Mouse (Mus musculus) C2C12 (cell line): Measurements from ENCODE around the gene Gtpbp8. TPM values are rescaled to one million over a fixed set of nuclear protein-coding genes. Genes with fewer than 3 reads are reported as not detected.

Experiments
- H3K27me3 ChIP-seq: one replicate; pipeline ENCODE4 v1.6.1; 2011; ENCODE audit not compliant: control insufficient read depth, insufficient read depth, insufficient read length
- H3K36me3 ChIP-seq: one replicate; pipeline ENCODE4 v1.6.1; 2011; ENCODE audit not compliant: control insufficient read depth, insufficient read depth
- H3K4me3 ChIP-seq: one replicate; pipeline ENCODE4 v1.5.1; 2011; ENCODE audit warnings: mild to moderate bottlenecking, control low read depth; ENCODE audit not compliant: poor library complexity, insufficient read depth, severe bottlenecking
- H3K79me2 ChIP-seq: one replicate; pipeline ENCODE4 v1.6.1; 2011; ENCODE audit not compliant: control insufficient read depth, insufficient read depth
- H3K79me3 ChIP-seq: one replicate; pipeline ENCODE4 v1.6.1; 2011; ENCODE audit warnings: low read depth, control low read depth
- H3ac ChIP-seq: one replicate; pipeline ENCODE3; 2011; ENCODE audit warnings: low read depth; ENCODE audit not compliant: control insufficient read depth, insufficient read length
- CEBPB ChIP-seq: IDR thresholded peaks from one replicate; pipeline ENCODE4 v1.6.1; 2011; ENCODE audit warnings: low read depth, mild to moderate bottlenecking, control low read depth, moderate library complexity
- CTCF ChIP-seq: IDR thresholded peaks from one replicate; pipeline ENCODE4 v1.5.1; 2011; ENCODE audit not compliant: control insufficient read depth, insufficient read depth, insufficient read length
- FOSL1 ChIP-seq: IDR thresholded peaks from one replicate; pipeline ENCODE4 v1.8.0; 2011; ENCODE audit warnings: mild to moderate bottlenecking, low read length; ENCODE audit not compliant: poor library complexity, insufficient read depth, severe bottlenecking
- MAX ChIP-seq: IDR thresholded peaks from one replicate; pipeline ENCODE4 v1.6.1; 2011; ENCODE audit warnings: mild to moderate bottlenecking, control low read depth
- MYOD1 ChIP-seq: IDR thresholded peaks from one replicate; pipeline ENCODE4 v1.6.1; 2011; ENCODE audit warnings: low read depth; ENCODE audit not compliant: control insufficient read depth, insufficient read length
- MYOG ChIP-seq: IDR thresholded peaks from one replicate; pipeline ENCODE4 v1.6.1; 2011; ENCODE audit not compliant: control insufficient read depth, insufficient read length; ENCODE audit errors: extremely low read depth
- USF1 ChIP-seq: IDR thresholded peaks from one replicate; pipeline ENCODE4 v1.6.1; 2011; ENCODE audit warnings: low read depth, mild to moderate bottlenecking, control low read depth, moderate library complexity
- polyA plus RNA-seq: library from polyadenylated mRNA; unstranded; fragments of >200 nt; fragmentation: generic; extraction: Trizol; gene quantifications from one replicate; pipeline ENCODE4 v1.2.1, GENCODE M21; 2012; ENCODE audit warnings: missing spikeins

The Gtpbp8 gene
- polyA plus RNA-seq, 1 experiment: 6.8 TPM

GRCm38 (mm10) chr16:44691066-44691465, 55.1 kb downstream of the Gtpbp8 start:
- Histone ChIP-seq H3K79me3 (no peaks in the 10 kb centered on the region), H3ac (no peak overlapping the region), H3K4me3 (no peak overlapping the region), H3K36me3 (no peaks in the 10 kb centered on the region), H3K27me3 (no peaks in the 10 kb centered on the region), H3K79me2 (no peaks in the 10 kb centered on the region)
- TF ChIP-seq CTCF (no peak), FOSL1 (no peak), MAX (no peak), MYOD1 (no peak), USF1 (no peak), MYOG (no peak), CEBPB (no peak)

GRCm38 (mm10) chr16:44690501-44690900, 55.7 kb downstream of the Gtpbp8 start:
- no peaks in the 10 kb centered on the region for H3K79me2 ChIP-seq
- no peaks in the 10 kb centered on the region for H3K36me3 ChIP-seq
- no peak overlapping the region for H3K4me3 ChIP-seq
- TF ChIP-seq MYOD1: no peak
- no peak for TF ChIP-seq FOSL1
- no peak for TF ChIP-seq MYOG
- TF ChIP-seq CEBPB: no peak
- TF ChIP-seq USF1: no peak
- TF ChIP-seq MAX: no peak
- no peak for TF ChIP-seq CTCF
- H3K27me3 ChIP-seq: no peaks in the 10 kb centered on the region
- no peak overlapping the region for H3ac ChIP-seq
- no peaks in the 10 kb centered on the region for H3K79me3 ChIP-seq

GRCm38 (mm10) chr16:44688507-44688906, 57.7 kb downstream of the Gtpbp8 start:
- Histone ChIP-seq H3K27me3 (no peaks in the 10 kb centered on the region), H3ac (no peak overlapping the region), H3K4me3 (no peak overlapping the region), H3K79me2 (no peaks in the 10 kb centered on the region), H3K36me3 (no peaks in the 10 kb centered on the region), H3K79me3 (no peaks in the 10 kb centered on the region)
- TF ChIP-seq MAX: no peak
- TF ChIP-seq FOSL1: no peak
- TF ChIP-seq MYOG: no peak

DNA sequence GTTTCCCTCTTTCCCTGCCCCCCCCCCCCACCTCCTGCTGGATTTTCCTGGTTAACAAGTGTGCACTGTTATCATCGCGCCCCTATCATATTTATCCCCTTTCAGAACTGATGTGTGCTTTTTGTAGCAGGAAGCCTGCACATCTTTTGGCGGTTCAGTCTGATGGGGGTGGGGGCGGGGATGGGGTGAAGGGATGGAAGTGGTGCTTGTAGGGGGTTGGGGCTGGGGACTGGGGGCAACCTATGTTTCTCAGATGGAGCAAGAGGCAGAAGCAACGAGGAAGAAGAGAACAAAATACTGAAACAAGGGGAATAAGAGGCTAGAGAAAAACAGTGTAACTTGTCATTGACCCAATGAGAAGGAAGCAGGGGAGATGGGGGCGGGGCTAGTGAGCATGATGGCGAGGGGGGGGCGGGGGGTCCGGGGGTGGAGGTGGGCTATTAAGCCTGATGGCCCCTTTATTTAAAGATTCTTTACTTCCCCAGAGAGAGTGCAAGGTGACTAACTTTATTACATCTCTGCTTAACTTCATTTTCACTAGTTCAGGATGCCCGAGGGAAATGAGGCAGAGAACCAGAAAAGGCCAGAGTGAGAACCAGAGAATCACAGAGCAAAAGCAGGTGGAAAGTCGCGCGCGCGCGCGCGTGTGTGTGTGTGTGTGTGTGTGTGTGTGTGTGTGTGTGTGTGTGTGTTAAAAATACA, 58.3 kb downstream of the Gtpbp8 start:
- Histone ChIP-seq H3K36me3 (no peaks in the 10 kb centered on the region), H3K27me3 (no peaks in the 10 kb centered on the region), H3K79me3 (no peaks in the 10 kb centered on the region), H3K4me3 (no peak overlapping the region), H3K79me2 (no peaks in the 10 kb centered on the region), H3ac (no peak overlapping the region)
- no peak for TF ChIP-seq USF1
- TF ChIP-seq MAX: no peak
- no peak for TF ChIP-seq MYOD1
- no peak for TF ChIP-seq FOSL1
- TF ChIP-seq CEBPB: no peak
- no peak for TF ChIP-seq CTCF
- no peak for TF ChIP-seq MYOG

GRCm38 (mm10) chr16:44686991-44687718, 59.0 kb downstream of the Gtpbp8 start:
- no peak overlapping the region for H3ac ChIP-seq
- no peaks in the 10 kb centered on the region for H3K79me2 ChIP-seq
- no peaks in the 10 kb centered on the region for H3K27me3 ChIP-seq
- no peak overlapping the region for H3K4me3 ChIP-seq
- no peaks in the 10 kb centered on the region for H3K36me3 ChIP-seq
- TF ChIP-seq MAX: no peak
- no peak for TF ChIP-seq CEBPB
- TF ChIP-seq MYOG: no peak
- TF ChIP-seq CTCF: no peak
- TF ChIP-seq MYOD1: no peak
- TF ChIP-seq FOSL1: no peak
- no peaks in the 10 kb centered on the region for H3K79me3 ChIP-seq

Other genes with a start within 250 kb of the Gtpbp8 start
- gene Boc, start 187.5 kb downstream of the Gtpbp8 start, polyA plus RNA-seq: 4.4 TPM
- 11.0 TPM for gene Nepro, start 22.1 kb downstream of the Gtpbp8 start, polyA plus RNA-seq
- gene Cd200r1, start 19.4 kb upstream of the Gtpbp8 start, polyA plus RNA-seq: not detected
- gene Cd200r4, start 65.4 kb upstream of the Gtpbp8 start, polyA plus RNA-seq: not detected
- 0.06 TPM for gene Cd200r2, start 120.7 kb upstream of the Gtpbp8 start, polyA plus RNA-seq
- gene Cd200r3, start 197.3 kb upstream of the Gtpbp8 start, polyA plus RNA-seq: 0.05 TPM